Mouse (Mus musculus) liver, embryonic 13.5 days (tissue): ENCODE data around the gene Rhbdd2. TPM values are rescaled to one million over a fixed set of nuclear protein-coding genes. Genes with fewer than 3 reads are reported as not detected.
A peak's percentile ranks its signal among the peaks of the same experiment; 100 is the strongest.

Experiments used
- ATAC-seq: fragments of 200-750 bp; cut with Nextera tagmentation; 2 replicates; pipeline ENCODE4 v1.8.0; 2017; ENCODE audit warnings: low read depth, mild to moderate bottlenecking, moderate number of reproducible peaks, moderate library complexity
- DNase-seq: peaks from one replicate; pipeline ENCODE4 v3.0.0; 2022
- H3K27ac ChIP-seq: fragments of 300-500 bp; sonication (generic); 2 replicates; pipeline ENCODE4 v1.5.1; 2015; ENCODE audit warnings: moderate library complexity, mild to moderate bottlenecking, inconsistent platforms
- H3K27me3 ChIP-seq: fragments of 300-500 bp; sonication (generic); 2 replicates; pipeline ENCODE4 v1.6.1; 2015; ENCODE audit warnings: mild to moderate bottlenecking, inconsistent platforms
- H3K36me3 ChIP-seq: fragments of 300-500 bp; sonication (generic); 2 replicates; pipeline ENCODE4 v1.6.1; 2015; ENCODE audit warnings: mild to moderate bottlenecking, inconsistent platforms
- H3K4me1 ChIP-seq: fragments of 300-500 bp; sonication (generic); replicated peaks from 2 replicates; pipeline ENCODE4 v1.6.1; 2015; ENCODE audit warnings: inconsistent platforms
- H3K4me2 ChIP-seq: fragments of 300-500 bp; sonication (generic); 2 replicates; pipeline ENCODE4 v1.6.1; 2015; ENCODE audit warnings: inconsistent platforms, mild to moderate bottlenecking, moderate library complexity
- H3K4me3 ChIP-seq: fragments of 300-500 bp; sonication (generic); replicated peaks from 2 replicates; pipeline ENCODE4 v1.5.1; 2015; ENCODE audit warnings: mild to moderate bottlenecking, inconsistent platforms
- H3K9ac ChIP-seq: fragments of 300-500 bp; sonication (generic); 2 replicates; pipeline ENCODE4 v1.6.1; 2015; ENCODE audit warnings: mild to moderate bottlenecking, inconsistent platforms
- H3K9me3 ChIP-seq: fragments of 300-500 bp; sonication (generic); replicated peaks from 2 replicates; pipeline ENCODE4 v1.6.1; 2016; ENCODE audit warnings: inconsistent platforms
- WGBS: fragments of 180-500 bp; shearing (Covaris S2); methylation state at CpG from one replicate; pipeline ENCODE4 v1.1.7; 2015; ENCODE audit not compliant: insufficient replicate concordance; 5-methylcytosine and 5-hydroxymethylcytosine counted together
- polyA plus RNA-seq: library from polyadenylated mRNA; unstranded; fragments of >200 nt; fragmentation: Nextera tagmentation; extraction: Ambion mirVana; gene quantifications from 2 replicates; pipeline ENCODE4 v1.2.1, GENCODE M21; 2015

The Rhbdd2 gene
- polyA plus RNA-seq, 1 experiment from 2014 or later, result 11.4 TPM

DNA sequence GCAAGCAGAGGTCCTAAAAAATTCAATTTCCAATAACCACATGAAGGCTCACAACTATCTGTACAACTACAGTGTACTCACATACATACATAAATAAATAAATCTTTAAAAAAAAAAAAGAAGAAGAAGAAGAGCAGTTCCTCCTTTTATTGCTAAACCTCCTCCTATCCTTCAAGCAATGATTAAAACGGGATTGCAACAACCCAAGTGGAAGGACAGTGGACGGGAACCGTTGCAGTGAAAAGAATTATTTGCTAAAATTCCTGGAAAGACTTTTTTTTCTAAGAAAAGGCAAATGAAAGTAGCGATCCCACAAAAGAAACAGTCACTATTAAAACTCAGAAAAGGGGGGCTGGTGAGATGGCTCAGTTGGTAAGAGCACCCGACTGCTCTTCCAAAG is 34.5 kb downstream of the Rhbdd2 start:
- H3K27ac ChIP-seq, result no peak overlapping the region
- H3K9ac ChIP-seq, result no peak overlapping the region
- H3K4me3 ChIP-seq, result no peak overlapping the region
- H3K4me1 ChIP-seq, result peaks cover 7% of the 10 kb centered on the region
- no peaks in the 10 kb centered on the region for H3K36me3 ChIP-seq
- no peaks in the 10 kb centered on the region for H3K27me3 ChIP-seq
- WGBS, result 53% methylated on average over 5 of the region's 5 CpGs
- no peaks in the 10 kb centered on the region for H3K9me3 ChIP-seq
- H3K4me2 ChIP-seq, result no peak overlapping the region
- DNase-seq, result no peak
- no peak for ATAC-seq

DNA sequence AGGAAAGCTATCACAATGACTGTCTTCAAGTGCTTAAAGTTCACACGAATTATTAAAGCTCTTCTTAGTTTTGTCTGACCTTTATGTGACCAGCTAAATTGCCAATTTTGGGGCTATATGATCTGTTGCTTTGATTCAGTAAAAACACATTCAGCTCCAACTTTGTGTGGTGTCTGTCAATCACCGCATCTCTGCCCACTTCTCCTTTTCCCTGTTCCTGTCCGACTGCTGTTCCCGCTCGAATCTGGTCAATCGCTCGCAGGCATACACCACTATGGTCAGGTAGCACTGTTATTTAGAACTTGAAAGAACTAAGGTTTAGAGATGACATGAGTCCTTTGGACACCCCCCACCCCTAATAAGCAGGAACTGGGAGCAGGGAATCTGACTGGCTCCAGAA is 35.7 kb downstream of the Rhbdd2 start:
- H3K9me3 ChIP-seq, result no peaks in the 10 kb centered on the region
- H3K27ac ChIP-seq, result no peak overlapping the region
- no peak overlapping the region for H3K4me3 ChIP-seq
- no peak for ATAC-seq
- peaks cover 7% of the 10 kb centered on the region for H3K4me1 ChIP-seq
- H3K27me3 ChIP-seq, result no peaks in the 10 kb centered on the region
- no peaks in the 10 kb centered on the region for H3K36me3 ChIP-seq
- no peak overlapping the region for H3K9ac ChIP-seq
- H3K4me2 ChIP-seq, result no peak overlapping the region
- no peak for DNase-seq
- 37% methylated on average over 7 of the region's 7 CpGs for WGBS

DNA sequence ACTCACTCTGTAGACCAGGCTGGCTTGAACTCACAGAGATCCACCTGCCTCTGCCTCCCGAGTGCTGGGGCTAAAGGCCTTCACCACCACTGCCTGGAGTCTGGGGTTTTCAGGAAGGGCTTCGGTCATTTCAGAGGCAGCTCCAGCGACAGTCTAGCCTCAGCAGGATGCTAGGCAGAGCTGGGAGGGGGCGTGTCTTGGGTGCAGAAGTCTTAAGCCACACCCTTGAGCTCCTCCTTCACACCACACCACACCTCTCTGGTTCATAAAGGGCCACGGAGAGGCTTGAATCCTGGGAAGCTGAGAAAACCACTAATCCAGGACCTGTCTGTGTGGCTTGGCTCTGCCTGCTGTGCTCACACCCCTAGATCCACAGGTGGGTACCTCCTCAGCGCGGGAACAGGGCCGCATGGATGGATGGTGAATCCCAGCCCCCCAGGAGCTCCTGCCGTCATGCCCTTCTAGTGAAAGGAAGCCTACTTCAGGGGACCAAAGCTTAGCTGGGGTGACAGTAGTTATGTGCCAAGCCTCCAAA is 37.4 kb downstream of the Rhbdd2 start, which contains the start of gene Por:
TSS of gene Por (plus strand) at position 293 of the 535 bp plus-strand sequence.
- Histone ChIP-seq H3K4me3 (no peak within 1 kb of the TSS), H3K4me1 (peaks cover 16% of the 10 kb centered on the region), H3K9me3 (no peaks in the 10 kb centered on the region), H3K9ac (no peak within 1 kb of the TSS), H3K4me2 (peak within 1 kb of the TSS; percentile 1; the same call in 1 of the 2 replicates), H3K27ac (no peak within 1 kb of the TSS), H3K36me3 (no peaks in the 10 kb centered on the region), H3K27me3 (no peaks in the 10 kb centered on the region)
- WGBS, result 25% methylated on average over 9 of the region's 9 CpGs
- ATAC-seq, result peak; percentile 68
- peak; percentile 29 for DNase-seq

DNA sequence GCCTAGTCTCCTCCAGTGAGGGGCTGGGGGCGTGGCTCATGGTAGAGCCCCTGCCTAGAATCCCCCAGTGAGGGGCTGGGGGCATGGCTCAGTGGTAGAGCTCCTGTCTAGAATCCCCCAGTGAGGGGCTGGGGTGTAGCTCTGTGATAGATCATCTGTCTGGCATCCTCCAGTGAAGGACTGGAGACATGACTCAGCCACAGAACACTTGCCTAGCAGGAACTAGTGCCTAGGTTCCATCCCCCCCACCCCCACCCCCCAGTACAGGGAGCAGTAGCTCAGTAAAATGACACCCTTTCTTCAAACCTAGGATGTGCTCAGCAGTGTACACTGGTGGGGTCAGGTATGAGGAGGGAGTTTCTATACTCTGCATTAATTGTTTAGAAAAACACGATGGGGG is 38.5 kb downstream of the Rhbdd2 start:
- Histone ChIP-seq H3K9ac (no peak overlapping the region), H3K27me3 (no peaks in the 10 kb centered on the region), H3K27ac (no peak overlapping the region), H3K36me3 (no peaks in the 10 kb centered on the region), H3K9me3 (no peaks in the 10 kb centered on the region), H3K4me2 (no peak overlapping the region), H3K4me1 (peaks cover 24% of the 10 kb centered on the region), H3K4me3 (no peak overlapping the region)
- 57% methylated on average over 2 of the region's 2 CpGs for WGBS
- DNase-seq, result no peak
- ATAC-seq, result no peak

DNA sequence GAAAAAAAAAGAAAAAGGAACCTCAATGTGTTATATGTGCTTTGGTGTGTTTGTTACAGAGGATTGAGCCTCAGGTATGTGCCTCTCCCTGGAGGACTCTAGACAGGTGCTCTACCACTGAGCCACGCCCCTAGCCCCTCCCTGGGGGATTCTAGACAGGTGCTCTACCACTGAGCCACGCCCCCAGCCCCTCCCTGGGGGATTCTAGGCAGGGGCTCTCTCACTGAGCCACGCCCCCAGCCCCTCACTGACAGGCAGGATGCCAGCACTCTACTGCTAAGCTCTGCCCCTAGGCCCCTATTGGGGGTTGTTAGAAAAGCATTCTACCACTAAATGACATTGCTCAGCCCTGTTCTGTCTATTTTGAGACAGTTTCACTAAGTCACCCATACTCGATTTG is 40.1 kb downstream of the Rhbdd2 start:
- 51% methylated on average over 4 of the region's 4 CpGs for WGBS
- H3K9ac ChIP-seq, result no peak overlapping the region
- ATAC-seq, result no peak

DNA sequence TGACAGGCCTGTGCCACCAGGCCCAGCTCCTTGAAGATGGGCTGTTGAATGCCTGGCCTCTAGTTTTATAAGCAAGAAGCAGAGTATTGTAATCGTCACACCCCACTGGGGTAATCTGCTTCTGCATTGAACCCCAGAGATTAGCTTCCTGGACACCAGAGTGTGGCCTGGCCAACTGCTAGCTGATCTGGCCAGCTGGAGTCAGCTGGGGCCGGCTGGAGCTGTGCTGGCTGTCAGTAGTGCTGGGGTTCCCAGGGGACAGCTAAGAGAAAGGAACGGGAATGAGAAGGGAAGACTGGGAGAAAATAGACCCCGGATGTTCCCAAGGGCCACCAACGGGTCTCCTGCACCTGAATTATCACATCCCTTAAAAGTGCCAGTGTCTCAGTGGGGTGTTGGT is 40.6 kb downstream of the Rhbdd2 start:
- no peak overlapping the region for H3K27ac ChIP-seq
- DNase-seq (no peak), ATAC-seq (no peak)
- H3K9ac ChIP-seq, result no peak overlapping the region
- no peak overlapping the region for H3K4me3 ChIP-seq
- peaks cover 24% of the 10 kb centered on the region for H3K4me1 ChIP-seq
- WGBS, result 63% methylated on average over 5 of the region's 5 CpGs
- H3K9me3 ChIP-seq, result no peaks in the 10 kb centered on the region
- H3K4me2 ChIP-seq, result no peak overlapping the region
- H3K27me3 ChIP-seq, result no peaks in the 10 kb centered on the region
- no peaks in the 10 kb centered on the region for H3K36me3 ChIP-seq

More for the DNA sequence above, 40.1 kb downstream of the Rhbdd2 start:
- H3K4me2 ChIP-seq, result no peak overlapping the region
- no peak for DNase-seq
- H3K4me3 ChIP-seq, result no peak overlapping the region
- no peaks in the 10 kb centered on the region for H3K27me3 ChIP-seq
- no peaks in the 10 kb centered on the region for H3K36me3 ChIP-seq
- peaks cover 24% of the 10 kb centered on the region for H3K4me1 ChIP-seq
- H3K27ac ChIP-seq, result no peak overlapping the region
- no peaks in the 10 kb centered on the region for H3K9me3 ChIP-seq

DNA sequence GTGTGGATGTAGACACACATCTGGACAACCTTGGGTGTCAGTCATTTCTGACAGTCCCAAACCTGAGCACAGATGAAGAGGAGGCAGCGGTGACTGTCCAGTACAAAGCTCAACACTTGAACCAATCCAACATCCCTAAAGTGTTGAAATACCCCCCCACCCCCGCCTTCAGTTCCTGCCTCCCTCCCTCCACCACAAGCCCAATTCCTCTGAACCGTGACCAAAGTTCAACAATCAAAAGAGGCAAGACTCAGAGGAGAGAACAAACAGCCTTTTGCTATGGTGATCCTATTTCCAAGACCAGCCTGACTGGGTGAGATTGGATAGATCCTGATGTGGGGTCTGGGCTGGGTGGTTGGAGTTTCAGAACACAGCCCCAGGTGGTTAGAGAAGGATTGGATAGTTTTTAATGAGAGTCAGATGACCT is 41.9 kb downstream of the Rhbdd2 start:
- ATAC-seq (peak; percentile 34; the same call in 1 of the 2 replicates), DNase-seq (no peak)
- H3K27me3 ChIP-seq, result no peaks in the 10 kb centered on the region
- no peak overlapping the region for H3K4me3 ChIP-seq
- no peaks in the 10 kb centered on the region for H3K36me3 ChIP-seq
- 30% methylated on average over 3 of the region's 3 CpGs for WGBS
- H3K27ac ChIP-seq, result no peak overlapping the region
- no peak overlapping the region for H3K9ac ChIP-seq
- peaks cover 24% of the 10 kb centered on the region for H3K4me1 ChIP-seq
- H3K4me2 ChIP-seq, result no peak overlapping the region
- H3K9me3 ChIP-seq, result no peaks in the 10 kb centered on the region

DNA sequence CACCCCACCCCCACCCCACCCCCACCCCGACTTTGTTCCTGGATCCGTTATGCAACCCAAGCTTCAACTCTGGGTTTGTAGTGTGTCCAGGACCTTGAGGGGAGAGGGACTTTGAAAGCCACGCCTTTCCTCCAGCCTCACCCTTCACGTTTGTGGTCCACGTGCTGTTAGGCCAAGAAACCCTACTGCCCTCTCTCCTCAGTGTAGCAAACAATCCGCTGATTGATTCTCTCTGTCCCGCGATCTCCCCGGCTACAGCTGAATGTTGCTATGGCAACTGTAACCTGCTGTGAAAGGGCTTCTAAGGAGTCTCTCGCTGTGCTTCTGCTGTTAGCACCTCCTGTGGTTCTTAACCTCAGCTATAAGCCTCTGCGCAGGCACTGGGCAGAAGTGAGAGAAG is 42.4 kb downstream of the Rhbdd2 start:
- H3K36me3 ChIP-seq, result no peaks in the 10 kb centered on the region
- ATAC-seq (peak; percentile 53), DNase-seq (no peak)
- peak overlapping the region; percentile 36; the same call in 1 of the 2 replicates for H3K4me2 ChIP-seq
- peaks cover 19% of the 10 kb centered on the region for H3K4me1 ChIP-seq
- H3K9me3 ChIP-seq, result no peaks in the 10 kb centered on the region
- H3K9ac ChIP-seq, result no peak overlapping the region
- H3K27me3 ChIP-seq, result no peaks in the 10 kb centered on the region
- 12% methylated on average over 11 of the region's 11 CpGs for WGBS
- peak overlapping the region; percentile 18; the same call in 1 of the 2 replicates for H3K27ac ChIP-seq
- H3K4me3 ChIP-seq, result no peak overlapping the region

DNA sequence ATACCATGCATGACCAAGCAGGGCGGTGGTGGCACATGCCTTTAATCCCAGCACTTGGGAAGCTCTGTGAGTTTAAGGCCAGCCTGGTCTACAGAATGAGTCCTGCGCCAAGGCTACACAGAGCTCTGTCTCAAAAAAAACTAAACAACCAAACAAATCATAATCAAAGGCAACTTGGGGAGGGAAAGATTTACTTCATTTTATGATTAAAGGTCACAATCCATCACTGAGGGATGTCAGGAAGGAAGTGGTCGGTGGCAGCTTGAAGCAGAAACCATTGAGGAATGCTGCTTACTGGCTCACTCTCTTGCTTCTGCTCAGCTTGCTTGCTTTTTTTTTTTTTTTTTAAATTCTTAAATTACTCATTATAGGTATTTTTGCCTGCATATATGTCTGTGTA is 44.3 kb downstream of the Rhbdd2 start:
- DNase-seq, result no peak
- no peak for ATAC-seq
- no peak overlapping the region for H3K4me2 ChIP-seq
- H3K9me3 ChIP-seq, result no peaks in the 10 kb centered on the region
- H3K9ac ChIP-seq, result no peak overlapping the region
- H3K36me3 ChIP-seq, result no peaks in the 10 kb centered on the region
- H3K4me1 ChIP-seq, result peaks cover 17% of the 10 kb centered on the region
- no peak overlapping the region for H3K27ac ChIP-seq
- no peaks in the 10 kb centered on the region for H3K27me3 ChIP-seq
- WGBS, result 52% methylated on average over 3 of the region's 3 CpGs
- H3K4me3 ChIP-seq, result no peak overlapping the region

DNA sequence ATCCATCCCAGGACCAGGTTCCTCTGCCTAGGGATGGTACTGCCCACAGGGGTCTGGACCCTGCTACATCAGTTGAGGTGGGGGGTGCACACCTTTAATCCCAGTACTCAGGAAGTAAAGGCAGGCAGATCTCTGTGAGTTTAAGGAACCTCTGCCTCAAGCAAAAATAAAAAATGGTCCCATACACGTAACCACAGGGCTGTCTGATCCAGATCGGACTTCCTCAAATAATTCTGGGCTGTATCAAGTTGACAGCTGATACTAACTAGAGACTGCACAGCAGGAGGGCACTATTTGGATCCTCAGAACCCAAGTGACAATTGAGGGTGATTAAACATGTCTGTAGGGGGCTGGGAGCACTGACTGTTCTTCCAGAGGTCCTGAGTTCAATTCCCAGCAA is 44.8 kb downstream of the Rhbdd2 start:
- ATAC-seq (no peak), DNase-seq (no peak)
- H3K9me3 ChIP-seq, result no peaks in the 10 kb centered on the region
- no peak overlapping the region for H3K4me2 ChIP-seq
- no peaks in the 10 kb centered on the region for H3K27me3 ChIP-seq
- H3K9ac ChIP-seq, result no peak overlapping the region
- H3K36me3 ChIP-seq, result no peaks in the 10 kb centered on the region
- peaks cover 17% of the 10 kb centered on the region for H3K4me1 ChIP-seq
- WGBS, result 36% methylated on average over 2 of the region's 2 CpGs
- no peak overlapping the region for H3K4me3 ChIP-seq
- H3K27ac ChIP-seq, result no peak overlapping the region

DNA sequence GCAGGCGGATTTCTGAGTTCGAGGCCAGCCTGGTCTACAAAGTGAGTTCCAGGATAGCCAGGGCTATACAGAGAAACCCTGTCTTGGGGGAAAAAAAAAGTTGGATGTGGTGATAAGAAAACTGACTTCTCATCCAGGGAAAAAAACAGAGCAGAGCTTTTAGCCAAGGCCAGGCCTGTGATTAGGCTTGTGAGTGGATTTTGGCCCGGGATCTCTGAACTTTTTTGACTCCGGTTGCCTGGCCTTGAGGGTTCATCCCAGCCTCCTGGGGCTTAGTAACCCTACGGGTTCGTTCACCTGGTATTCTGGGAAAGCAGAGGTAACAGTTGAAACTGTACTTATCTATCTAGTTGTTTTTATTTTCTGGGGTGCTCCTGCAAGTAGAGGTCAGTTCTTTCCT is 46.1 kb downstream of the Rhbdd2 start:
- no peak for ATAC-seq
- no peaks in the 10 kb centered on the region for H3K27me3 ChIP-seq

DNA sequence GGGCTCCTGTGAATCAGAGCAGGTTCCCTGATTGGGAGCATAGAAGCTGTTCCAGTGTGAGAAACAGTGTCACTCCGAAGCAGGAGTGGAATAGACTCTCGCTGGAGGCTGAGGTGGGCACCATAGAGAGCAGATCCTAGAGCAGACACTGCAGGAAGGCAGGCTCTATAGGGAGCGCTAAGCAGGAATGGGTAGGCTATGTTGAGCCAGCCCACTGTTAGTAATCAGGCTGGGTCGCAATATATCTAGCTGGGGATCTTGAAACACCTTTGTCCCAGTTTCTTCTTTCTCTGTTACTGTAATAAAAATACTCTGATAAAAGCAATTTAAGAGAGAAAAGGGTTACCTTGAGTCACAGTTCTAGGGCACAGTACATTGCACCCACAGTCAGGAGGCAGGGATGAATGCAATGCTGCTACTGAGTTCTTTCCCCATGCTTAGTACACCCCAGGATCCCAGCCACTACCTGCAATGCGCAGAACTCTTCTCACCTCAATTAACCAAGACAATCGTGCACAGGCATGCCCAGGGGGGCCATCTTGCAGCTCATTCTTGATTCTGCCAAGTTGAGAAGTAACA is 48.6 kb downstream of the Rhbdd2 start:
- Histone ChIP-seq H3K4me1 (peaks cover under 1% of the 10 kb centered on the region; the same call in 1 of the 2 replicates), H3K36me3 (no peaks in the 10 kb centered on the region), H3K4me2 (no peak overlapping the region), H3K27ac (no peak overlapping the region), H3K27me3 (no peaks in the 10 kb centered on the region), H3K9ac (no peak overlapping the region), H3K9me3 (no peaks in the 10 kb centered on the region), H3K4me3 (no peak overlapping the region)
- ATAC-seq, result no peak
- WGBS, result 70% methylated on average over 6 of the region's 6 CpGs
- no peak for DNase-seq

More for the DNA sequence above, 46.1 kb downstream of the Rhbdd2 start:
- 76% methylated on average over 6 of the region's 6 CpGs for WGBS
- Histone ChIP-seq H3K4me3 (no peak overlapping the region), H3K4me1 (peaks cover 17% of the 10 kb centered on the region), H3K36me3 (no peaks in the 10 kb centered on the region), H3K9me3 (no peaks in the 10 kb centered on the region), H3K9ac (no peak overlapping the region), H3K27ac (no peak overlapping the region), H3K4me2 (no peak overlapping the region)
- DNase-seq, result no peak
